Mouse (Mus musculus) stomach, postnatal 0 days (tissue): Measurements from ENCODE around the gene Dop1b.

Experiments
- CTCF ChIP-seq: IDR thresholded peaks from 2 replicates; pipeline ENCODE4 v1.5.1; 2016; ENCODE audit warnings: antibody characterized with exemption, low read depth, mild to moderate bottlenecking, moderate library complexity
- EP300 ChIP-seq: optimal IDR thresholded peaks from 2 replicates; pipeline ENCODE3; 2016; ENCODE audit warnings: antibody characterized with exemption

GRCm38 (mm10) chr16:93686945-93687344 lies 24.8 kb upstream of the Dop1b start:
- TF ChIP-seq EP300: no peak
- TF ChIP-seq CTCF: peak; percentile 71
